Mouse (Mus musculus): ENCODE measurements around the gene Prss2. TPM values are rescaled to one million over a fixed set of nuclear protein-coding genes. Genes with fewer than 3 reads are reported as not detected.
"Not testable (repeated sequence)": the region's sequence is repeated elsewhere in the genome, so short reads cannot be mapped to it uniquely, and the experiment has no call there.

Gene Prss2
- polyA plus RNA-seq (2014; fragmentation: Nextera tagmentation; extraction: Ambion mirVana) = 6.5 TPM in 1 of 2 replicates, not detected in the other

GRCm38 (mm10) chr6:41521487-41521886, at the start of gene Prss2:
TSS of gene Prss2 (plus strand) at chr6:41521787.
- no peak for ATAC-seq (ENCODE audit: insufficient number of reproducible peaks, insufficient read depth, low FRiP score, low read depth)
- no peaks in the 10 kb centered on the region for H3K9me3 ChIP-seq (ENCODE audit: control insufficient read depth, low read depth, low read length)
- H3K4me2 ChIP-seq (replicated peaks; ENCODE audit: low read depth, low read length) = no peak within 1 kb of the TSS
- WGBS = 59% methylated on average over 1 of the region's 1 CpGs
- H3K4me1 ChIP-seq (ENCODE audit: control insufficient read depth, insufficient read depth, low read length) = no peaks in the 10 kb centered on the region
- no peak within 1 kb of the TSS for H3K27ac ChIP-seq (ENCODE audit: low read length)
- H3K9ac ChIP-seq (replicated peaks; ENCODE audit: low read depth, low read length) = no peak within 1 kb of the TSS
- no peak within 1 kb of the TSS for H3K4me3 ChIP-seq (ENCODE audit: low read depth, low read length)
- H3K27me3 ChIP-seq (ENCODE audit: control insufficient read depth, insufficient read depth, low read length) = no peaks in the 10 kb centered on the region
- no peaks in the 10 kb centered on the region for H3K36me3 ChIP-seq (ENCODE audit: control insufficient read depth, insufficient read depth, low read length)

- H3K27ac ChIP-seq (ENCODE audit: low read length) = no peak overlapping the region
- no peaks in the 10 kb centered on the region for H3K4me1 ChIP-seq (ENCODE audit: control insufficient read depth, insufficient read depth, low read length)
- H3K4me3 ChIP-seq (ENCODE audit: low read depth, low read length) = no peak overlapping the region
- no peaks in the 10 kb centered on the region for H3K36me3 ChIP-seq (ENCODE audit: control insufficient read depth, insufficient read depth, low read length)
- 81% methylated on average over 3 of the region's 3 CpGs for WGBS
- no peaks in the 10 kb centered on the region for H3K9me3 ChIP-seq (ENCODE audit: control insufficient read depth, low read depth, low read length)
- H3K27me3 ChIP-seq (ENCODE audit: control insufficient read depth, insufficient read depth, low read length) = no peaks in the 10 kb centered on the region
- no peak for ATAC-seq (ENCODE audit: insufficient number of reproducible peaks, insufficient read depth, low FRiP score, low read depth)
- no peak overlapping the region for H3K4me2 ChIP-seq (replicated peaks; ENCODE audit: low read depth, low read length)
- no peak overlapping the region for H3K9ac ChIP-seq (replicated peaks; ENCODE audit: low read depth, low read length)
Observed at GRCm38 (mm10) chr6:41499374-41499773, 22.2 kb upstream of the Prss2 start.

GRCm38 (mm10) chr6:41504915-41505314, 16.7 kb upstream of the Prss2 start:
- Histone ChIP-seq H3K9ac (replicated peaks; ENCODE audit: low read depth, low read length) (no peak overlapping the region), H3K36me3 (ENCODE audit: control insufficient read depth, insufficient read depth, low read length) (no peaks in the 10 kb centered on the region), H3K4me1 (ENCODE audit: control insufficient read depth, insufficient read depth, low read length) (no peaks in the 10 kb centered on the region), H3K9me3 (ENCODE audit: control insufficient read depth, low read depth, low read length) (no peaks in the 10 kb centered on the region), H3K4me2 (replicated peaks; ENCODE audit: low read depth, low read length) (no peak overlapping the region), H3K4me3 (ENCODE audit: low read depth, low read length) (no peak overlapping the region), H3K27me3 (ENCODE audit: control insufficient read depth, insufficient read depth, low read length) (no peaks in the 10 kb centered on the region), H3K27ac (ENCODE audit: low read length) (no peak overlapping the region)
- no peak for ATAC-seq (ENCODE audit: insufficient number of reproducible peaks, insufficient read depth, low FRiP score, low read depth)
- WGBS = 77% methylated on average over 2 of the region's 2 CpGs

GRCm38 (mm10) chr6:41505323-41505722, 16.3 kb upstream of the Prss2 start:
- Histone ChIP-seq H3K9ac (replicated peaks; ENCODE audit: low read depth, low read length) (no peak overlapping the region), H3K27me3 (ENCODE audit: control insufficient read depth, insufficient read depth, low read length) (no peaks in the 10 kb centered on the region), H3K4me2 (replicated peaks; ENCODE audit: low read depth, low read length) (no peak overlapping the region), H3K36me3 (ENCODE audit: control insufficient read depth, insufficient read depth, low read length) (no peaks in the 10 kb centered on the region), H3K27ac (ENCODE audit: low read length) (no peak overlapping the region), H3K9me3 (ENCODE audit: control insufficient read depth, low read depth, low read length) (no peaks in the 10 kb centered on the region), H3K4me3 (ENCODE audit: low read depth, low read length) (no peak overlapping the region), H3K4me1 (ENCODE audit: control insufficient read depth, insufficient read depth, low read length) (no peaks in the 10 kb centered on the region)
- WGBS = 66% methylated on average over 6 of the region's 6 CpGs
- ATAC-seq (ENCODE audit: insufficient number of reproducible peaks, insufficient read depth, low FRiP score, low read depth) = no peak

- no peaks in the 10 kb centered on the region for H3K27me3 ChIP-seq (ENCODE audit: control insufficient read depth, insufficient read depth, low read length)
- H3K36me3 ChIP-seq (ENCODE audit: control insufficient read depth, insufficient read depth, low read length) = no peaks in the 10 kb centered on the region
- no peaks in the 10 kb centered on the region for H3K4me1 ChIP-seq (ENCODE audit: control insufficient read depth, insufficient read depth, low read length)
- no peak overlapping the region for H3K4me3 ChIP-seq (ENCODE audit: low read depth, low read length)
- H3K4me2 ChIP-seq (replicated peaks; ENCODE audit: low read depth, low read length) = no peak overlapping the region
- no peak overlapping the region for H3K27ac ChIP-seq (ENCODE audit: low read length)
- 67% methylated on average over 6 of the region's 6 CpGs for WGBS
- H3K9ac ChIP-seq (replicated peaks; ENCODE audit: low read depth, low read length) = no peak overlapping the region
- H3K9me3 ChIP-seq (ENCODE audit: control insufficient read depth, low read depth, low read length) = no peaks in the 10 kb centered on the region
- no peak for ATAC-seq (ENCODE audit: insufficient number of reproducible peaks, insufficient read depth, low FRiP score, low read depth)
Observed at GRCm38 (mm10) chr6:41518017-41518524, 3.5 kb upstream of the Prss2 start.

GRCm38 (mm10) chr6:41526453-41526852, 4.9 kb downstream of the Prss2 start:
- no peak overlapping the region for H3K27ac ChIP-seq (ENCODE audit: low read length)
- H3K9ac ChIP-seq (replicated peaks; ENCODE audit: low read depth, low read length) = no peak overlapping the region
- H3K36me3 ChIP-seq (ENCODE audit: control insufficient read depth, insufficient read depth, low read length) = no peaks in the 10 kb centered on the region
- no peaks in the 10 kb centered on the region for H3K9me3 ChIP-seq (ENCODE audit: control insufficient read depth, low read depth, low read length)
- H3K4me2 ChIP-seq (replicated peaks; ENCODE audit: low read depth, low read length) = no peak overlapping the region
- no peak overlapping the region for H3K4me3 ChIP-seq (ENCODE audit: low read depth, low read length)
- no peak for ATAC-seq (ENCODE audit: insufficient number of reproducible peaks, insufficient read depth, low FRiP score, low read depth)
- H3K4me1 ChIP-seq (ENCODE audit: control insufficient read depth, insufficient read depth, low read length) = no peaks in the 10 kb centered on the region
- no peaks in the 10 kb centered on the region for H3K27me3 ChIP-seq (ENCODE audit: control insufficient read depth, insufficient read depth, low read length)

- Histone ChIP-seq H3K27me3 (ENCODE audit: control insufficient read depth, insufficient read depth, low read length) (no peaks in the 10 kb centered on the region), H3K27ac (ENCODE audit: low read length) (no peak overlapping the region), H3K4me3 (ENCODE audit: low read depth, low read length) (no peak overlapping the region), H3K9ac (replicated peaks; ENCODE audit: low read depth, low read length) (no peak overlapping the region), H3K36me3 (ENCODE audit: control insufficient read depth, insufficient read depth, low read length) (no peaks in the 10 kb centered on the region), H3K4me2 (replicated peaks; ENCODE audit: low read depth, low read length) (no peak overlapping the region), H3K4me1 (ENCODE audit: control insufficient read depth, insufficient read depth, low read length) (no peaks in the 10 kb centered on the region), H3K9me3 (ENCODE audit: control insufficient read depth, low read depth, low read length) (no peaks in the 10 kb centered on the region)
- 76% methylated on average over 1 of the region's 1 CpGs for WGBS
- no peak for ATAC-seq (ENCODE audit: insufficient number of reproducible peaks, insufficient read depth, low FRiP score, low read depth)
Observed at GRCm38 (mm10) chr6:41527402-41527801, 5.8 kb downstream of the Prss2 start.

GRCm38 (mm10) chr6:41529987-41530386, 8.4 kb downstream of the Prss2 start:
- H3K9ac ChIP-seq (replicated peaks; ENCODE audit: low read depth, low read length); ATAC-seq (ENCODE audit: insufficient number of reproducible peaks, insufficient read depth, low FRiP score, low read depth); H3K27ac ChIP-seq (ENCODE audit: low read length); H3K27me3 ChIP-seq (ENCODE audit: control insufficient read depth, insufficient read depth, low read length); H3K4me1 ChIP-seq (ENCODE audit: control insufficient read depth, insufficient read depth, low read length); H3K9me3 ChIP-seq (ENCODE audit: control insufficient read depth, low read depth, low read length); H3K36me3 ChIP-seq (ENCODE audit: control insufficient read depth, insufficient read depth, low read length); H3K4me2 ChIP-seq (replicated peaks; ENCODE audit: low read depth, low read length); H3K4me3 ChIP-seq (ENCODE audit: low read depth, low read length): not testable (repeated sequence)
- 20% methylated on average over 2 of the region's 2 CpGs for WGBS

- 76% methylated on average over 4 of the region's 4 CpGs for WGBS
Observed at GRCm38 (mm10) chr6:41532181-41532580, 10.6 kb downstream of the Prss2 start.

More at GRCm38 (mm10) chr6:41532181-41532580, 10.6 kb downstream of the Prss2 start:
- Histone ChIP-seq H3K4me2 (replicated peaks; ENCODE audit: low read depth, low read length) (no peak overlapping the region), H3K9ac (replicated peaks; ENCODE audit: low read depth, low read length) (no peak overlapping the region), H3K27ac (ENCODE audit: low read length) (no peak overlapping the region), H3K36me3 (ENCODE audit: control insufficient read depth, insufficient read depth, low read length) (no peaks in the 10 kb centered on the region), H3K9me3 (ENCODE audit: control insufficient read depth, low read depth, low read length) (no peaks in the 10 kb centered on the region), H3K4me3 (ENCODE audit: low read depth, low read length) (no peak overlapping the region), H3K27me3 (ENCODE audit: control insufficient read depth, insufficient read depth, low read length) (no peaks in the 10 kb centered on the region), H3K4me1 (ENCODE audit: control insufficient read depth, insufficient read depth, low read length) (no peaks in the 10 kb centered on the region)
- no peak for ATAC-seq (ENCODE audit: insufficient number of reproducible peaks, insufficient read depth, low FRiP score, low read depth)
